Mouse (Mus musculus): ENCODE data around the gene Opcml. TPM values are rescaled to one million over a fixed set of nuclear protein-coding genes. Genes with fewer than 3 reads are reported as not detected.

Opcml gene
- total RNA-seq, 2 experiments from 2014 or later = 318 to 348 TPM

- no peak for DNase-seq (ENCODE audit: low spot score in 2 of 2)
Observed at GRCm38 (mm10) chr9:28226570-28226951, 436.0 kb downstream of the Opcml start.

GRCm38 (mm10) chr9:28238450-28238849 lies 447.9 kb downstream of the Opcml start:
- no peak for DNase-seq (ENCODE audit: low spot score in 2 of 2)

DNA sequence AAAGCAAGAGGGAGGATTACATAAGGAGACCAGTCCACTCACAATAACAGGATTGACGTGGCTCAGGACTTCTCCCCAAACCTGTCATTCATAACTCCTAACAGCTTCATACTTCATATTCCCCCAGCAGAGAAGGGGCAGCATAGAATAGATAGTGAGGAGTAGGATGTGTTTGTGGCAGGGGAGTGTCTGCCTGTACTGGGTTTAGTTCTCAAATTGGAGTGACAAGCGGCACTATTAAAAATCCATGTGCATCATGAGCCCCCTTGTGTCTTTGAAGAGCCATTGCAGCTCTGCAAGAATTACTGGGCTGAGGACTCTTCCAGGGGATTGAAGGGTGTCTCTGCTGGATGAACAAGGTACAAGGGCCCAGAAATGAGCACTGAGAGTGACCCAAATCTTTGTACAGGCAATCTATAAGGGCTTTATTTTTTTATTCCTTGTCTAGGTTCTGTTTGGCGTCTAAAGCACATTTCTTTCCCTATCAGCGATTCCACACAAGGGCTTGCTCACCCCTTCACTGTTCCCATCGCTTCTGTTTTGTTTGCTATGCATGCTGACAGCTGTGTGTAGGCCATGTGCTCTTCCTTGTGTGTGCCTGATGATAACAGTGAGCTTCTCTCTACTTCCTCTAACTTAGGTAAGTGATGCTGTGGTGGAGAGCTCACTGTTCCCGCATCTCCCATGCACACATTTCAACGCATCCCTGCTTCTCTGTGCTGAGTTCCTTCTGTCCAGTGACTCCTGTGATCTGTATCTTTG lies 457.3 kb downstream of the Opcml start:
- peak in 1 of 2 experiments; percentile 59 for DNase-seq (ENCODE audit: low spot score in 2 of 2)

- no peak for DNase-seq (ENCODE audit: low spot score in 2 of 2)
Observed at GRCm38 (mm10) chr9:28251341-28251740, 460.8 kb downstream of the Opcml start.

DNA sequence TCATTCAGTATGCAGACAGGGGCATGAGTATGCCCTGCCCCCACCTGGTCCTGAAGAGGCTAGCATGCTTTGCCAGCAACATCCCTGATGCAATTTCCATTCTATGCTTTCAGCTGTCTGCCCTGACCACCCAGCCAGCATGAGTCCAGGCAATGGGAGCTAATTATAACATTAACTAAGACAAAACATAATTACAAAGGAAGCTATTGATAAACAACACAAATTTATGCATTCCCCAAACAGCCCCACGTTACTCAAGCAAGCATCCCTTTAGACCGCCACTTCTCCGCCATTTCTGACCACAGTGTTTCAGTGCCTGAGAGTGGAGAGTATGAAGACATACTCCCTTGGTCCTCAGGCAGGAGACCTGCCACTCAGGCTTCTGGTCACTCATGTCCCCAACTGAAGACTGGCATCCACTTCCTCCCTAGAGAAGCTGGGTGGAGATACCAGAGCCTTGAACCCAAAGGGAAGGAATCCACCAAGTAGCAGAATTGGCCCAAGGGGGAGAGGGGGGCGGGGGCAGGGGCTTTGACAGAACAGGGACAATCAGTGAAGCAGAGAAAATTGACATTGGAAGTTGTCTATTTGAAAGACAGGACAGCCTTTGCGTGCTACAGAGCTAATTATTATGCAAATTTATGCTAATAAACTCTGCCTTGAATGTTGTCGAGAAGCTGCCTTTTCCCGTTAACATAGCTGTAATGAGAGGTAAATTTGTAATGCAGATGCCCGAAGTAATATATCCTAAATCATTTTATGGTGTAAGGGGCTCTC lies 464.7 kb downstream of the Opcml start:
- DNase-seq (ENCODE audit: low spot score in 2 of 2) = no peak

GRCm38 (mm10) chr9:28255905-28256268 lies 465.3 kb downstream of the Opcml start:
- no peak for DNase-seq (ENCODE audit: low spot score in 2 of 2)

- peak; percentile 76 to 83 for DNase-seq (ENCODE audit: low spot score in 2 of 2)
Observed at GRCm38 (mm10) chr9:28261078-28261753, 470.6 kb downstream of the Opcml start.

DNA sequence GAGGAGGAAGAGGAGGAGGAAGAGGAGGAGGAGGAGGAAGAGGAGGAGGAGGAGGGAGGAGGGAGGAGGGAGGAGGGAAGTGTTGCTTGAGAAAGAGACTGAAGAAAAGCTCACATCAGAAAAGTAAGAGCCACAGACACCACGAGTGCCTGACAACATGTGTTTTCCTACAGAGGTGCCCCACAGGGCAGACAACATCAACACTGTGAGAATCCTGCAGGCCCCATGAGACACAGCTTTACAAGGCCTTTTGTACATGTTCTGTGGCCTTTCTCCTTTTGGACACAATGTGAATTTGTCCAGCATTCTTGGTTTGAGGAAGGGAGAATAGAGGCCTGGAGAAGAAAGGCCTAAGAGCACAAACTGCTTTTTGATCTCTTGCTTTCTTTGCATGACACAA lies 471.4 kb downstream of the Opcml start:
- DNase-seq (ENCODE audit: low spot score in 2 of 2) = no peak

DNA sequence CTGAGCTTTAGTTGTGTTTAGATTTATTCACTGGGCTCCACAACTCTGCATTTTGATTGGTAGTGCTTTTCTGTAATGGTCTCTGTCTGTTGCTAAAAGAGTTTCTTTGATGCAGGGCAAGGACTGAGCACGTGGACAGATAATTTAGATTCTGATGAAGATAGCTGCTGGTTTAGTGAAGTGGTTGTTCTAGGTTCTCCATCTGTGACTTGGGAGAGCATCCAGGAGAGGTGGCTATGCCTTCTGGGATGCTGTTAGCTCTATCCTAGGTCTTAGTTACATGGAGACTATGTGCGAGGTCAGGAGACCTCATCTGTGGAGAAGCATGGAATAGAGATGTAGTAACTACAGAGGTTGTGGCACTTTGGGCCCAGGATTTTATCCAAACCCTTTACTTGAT lies 472.3 kb downstream of the Opcml start:
- no peak for DNase-seq (ENCODE audit: low spot score in 2 of 2)

DNA sequence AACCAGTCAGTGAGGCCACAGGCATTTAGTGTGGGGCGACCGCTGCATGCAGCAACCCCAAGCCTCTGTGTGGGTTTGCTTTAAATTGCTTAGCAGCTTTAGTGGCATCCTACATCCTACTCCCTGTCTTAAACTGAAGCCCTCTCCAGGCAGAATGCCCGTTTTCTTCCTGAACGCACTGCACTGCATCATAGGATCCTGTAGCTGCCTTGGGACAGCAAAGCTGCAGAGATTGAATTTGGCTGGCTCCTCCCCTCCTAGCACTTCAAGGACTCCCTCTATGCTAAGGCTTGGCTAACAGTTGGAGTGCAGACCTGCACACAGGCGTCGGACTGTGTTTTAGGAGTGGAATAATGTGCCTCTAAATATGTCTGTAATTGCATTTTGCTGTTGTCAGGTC lies 474.2 kb downstream of the Opcml start:
- DNase-seq (ENCODE audit: low spot score in 2 of 2) = no peak

- no peak for DNase-seq (ENCODE audit: low spot score in 2 of 2)
Observed at GRCm38 (mm10) chr9:28273816-28274215, 483.2 kb downstream of the Opcml start.

DNA sequence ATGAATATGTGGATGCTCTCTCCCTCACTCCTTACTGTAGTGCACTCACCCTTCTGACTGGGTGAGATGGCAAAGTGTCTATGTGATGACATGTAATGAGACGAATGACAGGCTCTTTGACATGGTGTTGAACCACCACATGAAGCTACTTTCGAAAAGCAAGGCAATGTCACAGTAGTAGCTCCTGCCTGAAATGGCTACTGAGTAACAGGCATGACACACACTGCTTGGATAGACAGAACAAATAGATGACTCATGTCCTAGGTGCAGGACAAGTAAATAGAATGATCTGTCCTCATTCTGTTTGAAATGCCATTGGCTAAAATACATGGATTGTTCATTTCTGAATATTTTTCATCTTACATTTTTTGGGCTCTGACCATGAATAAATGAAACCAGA lies 488.0 kb downstream of the Opcml start:
- DNase-seq (ENCODE audit: low spot score in 2 of 2) = no peak

DNA sequence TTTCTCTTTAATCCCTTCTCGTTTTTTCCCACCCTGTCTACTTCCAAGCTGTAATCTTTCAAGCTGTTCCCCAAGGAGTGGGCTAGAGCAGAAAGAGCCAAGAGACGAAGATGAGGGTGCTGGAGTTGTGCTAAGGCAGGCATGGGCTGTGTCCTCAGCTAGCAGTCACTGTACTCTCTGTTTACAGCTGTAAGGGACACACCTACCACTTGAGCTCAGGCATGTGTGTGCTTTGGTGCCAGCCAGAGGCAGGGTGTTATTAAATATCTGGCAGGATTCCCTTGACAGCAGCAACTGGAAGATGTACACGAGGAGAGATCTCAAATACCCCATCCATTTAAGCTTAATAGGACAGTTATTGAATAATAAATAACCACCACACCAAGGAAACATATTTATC lies 490.4 kb downstream of the Opcml start:
- peak in 1 of 2 experiments; percentile 33 for DNase-seq (ENCODE audit: low spot score in 2 of 2)

- no peak for DNase-seq (ENCODE audit: low spot score in 2 of 2)
Observed at GRCm38 (mm10) chr9:28281571-28281970, 491.0 kb downstream of the Opcml start.

GRCm38 (mm10) chr9:28285016-28285415 lies 494.4 kb downstream of the Opcml start:
- no peak for DNase-seq (ENCODE audit: low spot score in 2 of 2)

GRCm38 (mm10) chr9:28286384-28286783 lies 495.8 kb downstream of the Opcml start:
- no peak for DNase-seq (ENCODE audit: low spot score in 2 of 2)

DNA sequence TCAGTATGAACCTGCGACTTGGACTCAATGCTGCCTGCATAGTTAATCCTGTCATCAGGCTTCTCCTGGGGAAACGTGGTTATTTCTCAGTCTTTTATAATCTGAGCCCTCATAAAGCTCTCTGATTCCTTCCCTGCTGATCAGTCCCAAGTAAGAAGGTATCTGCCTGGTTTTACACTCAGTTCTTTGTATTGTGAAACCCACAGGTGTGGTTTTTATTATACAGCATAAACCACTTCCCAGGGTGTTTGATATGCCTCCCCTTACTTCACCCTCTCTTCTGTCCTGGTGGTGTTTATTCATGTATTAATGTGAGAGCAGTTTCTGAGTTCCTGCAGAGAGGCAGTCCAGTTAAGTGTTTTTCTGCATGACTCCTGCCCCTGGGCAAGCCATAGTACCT lies 496.9 kb downstream of the Opcml start:
- no peak for DNase-seq (ENCODE audit: low spot score in 2 of 2)

DNA sequence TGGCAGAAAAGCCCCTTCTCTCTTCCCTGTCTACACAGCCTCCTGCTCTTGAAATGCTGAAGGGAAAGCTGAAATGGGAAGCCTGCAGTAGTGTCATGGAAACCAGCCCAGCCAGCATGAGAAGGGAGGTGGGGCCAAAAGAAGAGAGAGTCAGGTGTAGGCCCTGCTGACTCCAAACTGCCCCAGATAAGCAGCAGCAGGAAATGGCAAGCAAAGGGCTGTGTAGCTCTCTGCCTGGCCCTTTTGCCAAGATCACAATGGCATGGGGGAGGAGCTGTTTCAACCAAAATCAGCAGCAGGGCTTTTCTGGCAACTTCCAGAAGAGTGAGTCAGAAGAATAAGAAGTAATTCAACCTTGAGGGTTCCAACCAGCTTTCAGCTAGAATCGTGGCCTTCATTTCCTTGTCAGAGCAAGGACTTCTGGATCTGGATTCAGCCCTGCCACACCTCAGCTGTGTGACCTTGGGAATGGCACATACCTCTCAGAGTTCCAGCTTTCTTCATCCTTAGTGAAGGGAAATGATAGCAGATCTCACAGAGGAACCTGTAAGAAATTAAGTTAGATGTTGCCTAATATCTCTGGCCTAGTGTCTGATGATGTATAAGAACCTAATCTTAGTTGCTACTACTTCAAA lies 499.2 kb downstream of the Opcml start:
- DNase-seq (ENCODE audit: low spot score in 2 of 2) = no peak

GRCm38 (mm10) chr9:28303659-28304058 lies 513.1 kb downstream of the Opcml start:
- no peak for DNase-seq (ENCODE audit: low spot score in 2 of 2)

GRCm38 (mm10) chr9:28306364-28307121 lies 516.0 kb downstream of the Opcml start:
- peak in 1 of 2 experiments; percentile 27 for DNase-seq (ENCODE audit: low spot score in 2 of 2)

- DNase-seq (ENCODE audit: low spot score in 2 of 2) = no peak
Observed at GRCm38 (mm10) chr9:28307122-28307430, 516.5 kb downstream of the Opcml start.

Data from layer of hippocampus, postnatal 14 days (tissue).